17 mouse cellular contexts compared by ENCODE assay signal in the genomic region with DNA sequence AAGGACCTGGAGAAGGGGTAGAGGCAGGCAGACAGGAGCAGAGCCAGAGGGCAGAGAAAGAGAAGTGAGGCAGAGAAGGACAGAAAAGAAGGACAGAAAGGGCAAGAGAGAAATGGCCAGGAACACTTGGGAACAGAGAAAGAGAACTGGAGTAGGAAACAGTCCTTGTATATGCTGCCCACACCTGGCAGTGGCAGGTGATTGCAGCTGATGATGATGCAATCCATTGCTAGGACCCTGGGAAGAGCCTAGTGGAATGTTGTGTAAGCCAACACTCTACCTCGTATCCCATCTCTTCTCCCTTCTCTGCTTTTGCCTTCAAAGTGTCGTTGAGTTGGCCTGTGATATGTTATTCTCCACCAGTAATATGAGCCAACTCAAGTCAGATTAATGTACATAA.
DNase-seq lines count a peak whose midpoint lies in the region; TF ChIP-seq lines count a peak whose summit lies in the region.
"Had no signal": no experiment of that assay in that cellular context is flagged by ENCODE, and none has a peak within 500 bp of the region (broad histone marks: within the 10 kb centered on the region; RNA-seq: fewer than 3 reads in every experiment).

No protein-coding gene starts in this region.

- intact Hi-C loops in left cerebral cortex, postnatal 4 days (cut with DNase I), result no loop called here

- H3K27me3 ChIP-seq in heart, embryonic 10.5 days (ENCODE audit: insufficient read depth, poor library complexity, severe bottlenecking), result no peaks in the 10 kb centered on the region
- no peaks in the 10 kb centered on the region for H3K27me3 ChIP-seq in liver, adult 2 months (ENCODE audit: control insufficient read depth, insufficient read depth, low read length)
- H3K27me3 ChIP-seq: embryonic facial prominence, embryonic 13.5 days; midbrain, embryonic 13.5 days had no signal

- no peaks in the 10 kb centered on the region for H3K9me3 ChIP-seq in heart, embryonic 10.5 days
- H3K9me3 ChIP-seq: embryonic facial prominence, embryonic 13.5 days; limb, embryonic 10.5 days; midbrain, embryonic 13.5 days had no signal

- H3K27ac ChIP-seq in heart, embryonic 10.5 days, result peak overlapping the region; percentile 42; the same call in 1 of the 2 replicates
- H3K27ac ChIP-seq in liver, adult 2 months (replicated peaks; ENCODE audit: insufficient read depth, low read depth, low read length), result no peak overlapping the region
- H3K27ac ChIP-seq: embryonic facial prominence, embryonic 13.5 days; limb, embryonic 10.5 days; midbrain, embryonic 13.5 days had no signal

- no peak overlapping the region for H3K9ac ChIP-seq in liver, adult 2 months (ENCODE audit: low read depth, low read length)
- H3K9ac ChIP-seq: embryonic facial prominence, embryonic 13.5 days; midbrain, embryonic 13.5 days had no signal

- WGBS in heart, embryonic 10.5 days, result 36% methylated on average over 2 of the region's 2 CpGs
- 47% methylated on average over 2 of the region's 2 CpGs for WGBS in lung, adult 2 months
- whole genome bisulfite sequencing in liver, adult 2 months, result 27% methylated on average over 2 of the region's 2 CpGs

- no peak overlapping the region for H3K4me3 ChIP-seq in heart, embryonic 10.5 days
- H3K4me3 ChIP-seq in lung, adult 2 months (replicated peaks; ENCODE audit: extremely low read depth, low read depth, low read length), result no peak overlapping the region
- no peak overlapping the region for H3K4me3 ChIP-seq in liver, adult 2 months (ENCODE audit: insufficient read depth, low read depth, low read length)
- H3K4me3 ChIP-seq: embryonic facial prominence, embryonic 13.5 days; limb, embryonic 10.5 days; midbrain, embryonic 13.5 days had no signal

- no peaks in the 10 kb centered on the region for H3K36me3 ChIP-seq in heart, embryonic 10.5 days
- H3K36me3 ChIP-seq in liver, adult 2 months (ENCODE audit: control insufficient read depth, insufficient read depth, low read length), result no peaks in the 10 kb centered on the region
- H3K36me3 ChIP-seq: embryonic facial prominence, embryonic 13.5 days; limb, embryonic 10.5 days; midbrain, embryonic 13.5 days had no signal

- no peak for TF ChIP-seq POLR2A in lung, adult 2 months (IDR thresholded peaks at IDR 0.05; ENCODE audit: borderline replicate concordance, extremely low read depth, low read depth, low read length)
- TF ChIP-seq POLR2A in liver, adult 2 months (IDR thresholded peaks at IDR 0.05; ENCODE audit: extremely low read depth, insufficient read depth, low read length), result no peak

- H3K79me2 ChIP-seq in liver, adult 2 months (ENCODE audit: control insufficient read depth, insufficient read depth, low read length), result no peaks in the 10 kb centered on the region

- TF ChIP-seq CTCF in lung, adult 2 months (IDR thresholded peaks at IDR 0.05; ENCODE audit: insufficient read depth, low read length), result 0 out of 2 replicates have a peak, but pooled peaks have one; percentile 16
- TF ChIP-seq CTCF in liver, adult 2 months (IDR thresholded peaks at IDR 0.05; ENCODE audit: low read depth, low read length), result peak; percentile 39; the same call in 1 of the 2 replicates

- DNase-seq in heart, embryonic 10.5 days (ENCODE audit: low spot score), result no peak
- no peak for DNase-seq in heart, adult 8-10 months (ENCODE audit: low spot score)
- DNase-seq in lung, adult 2 months, result no peak
- no peak for DNase-seq in lung, postnatal 36 days
- DNase-seq in liver, adult 2 months (ENCODE audit: extremely low read depth, low read depth, low spot score), result peak; percentile 28
- no peak for DNase-seq in left cerebral cortex, postnatal 4 days
- DNase-seq in thymus, postnatal 0 days (ENCODE audit: low spot score), result no peak
- DNase-seq in urinary bladder, postnatal 36 days (ENCODE audit: low spot score in 2 of 2), result no peak
- DNase-seq: adrenal gland, adult 8-10 months; cerebellum, adult 9-11 months; heart, postnatal 14 days; kidney, postnatal 14 days; layer of hippocampus, postnatal 36 days; right cerebral cortex, postnatal 25 days had no signal

- no peaks in the 10 kb centered on the region for H3K4me1 ChIP-seq in heart, embryonic 10.5 days
- H3K4me1 ChIP-seq in lung, adult 2 months (ENCODE audit: control insufficient read depth, insufficient read depth, low read length), result no peaks in the 10 kb centered on the region
- no peaks in the 10 kb centered on the region for H3K4me1 ChIP-seq in liver, adult 2 months (ENCODE audit: control insufficient read depth, insufficient read depth, low read length)
- H3K4me1 ChIP-seq: embryonic facial prominence, embryonic 13.5 days; limb, embryonic 10.5 days; midbrain, embryonic 13.5 days had no signal
